Mouse (Mus musculus): ENCODE data around the gene 2300003K06Rik. TPM values are rescaled to one million over a fixed set of nuclear protein-coding genes. Genes with fewer than 3 reads are reported as not detected.

The 2300003K06Rik gene
- polyA plus RNA-seq, 1 experiment from 2014 or later: not detected

DNA sequence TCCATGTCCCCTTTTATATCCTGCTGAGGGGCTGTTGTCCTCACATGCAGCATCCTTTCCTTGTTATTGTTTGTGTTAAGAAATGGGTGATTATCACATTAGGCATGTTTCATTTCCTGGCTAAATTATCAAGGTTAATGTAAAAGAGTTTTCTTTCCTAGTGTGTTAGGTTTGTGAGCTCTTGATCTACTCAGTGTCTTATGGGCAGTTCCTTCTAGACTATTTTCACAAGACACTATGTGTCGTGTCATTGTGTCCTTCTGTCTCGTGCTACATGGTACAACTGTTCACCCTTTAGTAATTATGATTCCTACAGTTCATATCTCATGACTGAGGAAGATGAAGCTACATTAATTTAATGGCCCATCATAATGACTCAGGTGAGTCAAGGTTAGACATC, 44.5 kb downstream of the 2300003K06Rik start, which contains the start of gene Gm11596:
Gene Gm11596 (minus strand): TSS at position 101 of the 400 bp plus-strand sequence.
- 69% methylated on average over 2 of the region's 2 CpGs for WGBS
- no peak within 1 kb of the TSS for H3K4me3 ChIP-seq (replicated peaks; ENCODE audit: low read depth, low read length)
- ATAC-seq (replicated peaks; ENCODE audit: low FRiP score, low read depth): no peak
- H3K27ac ChIP-seq: no peak within 1 kb of the TSS
- no peaks in the 10 kb centered on the region for H3K4me1 ChIP-seq (replicated peaks; ENCODE audit: insufficient read depth, low read length)
- no peaks in the 10 kb centered on the region for H3K9me3 ChIP-seq (replicated peaks; ENCODE audit: low read length)
- H3K36me3 ChIP-seq (ENCODE audit: insufficient read depth, low read length): no peaks in the 10 kb centered on the region
- H3K9ac ChIP-seq (ENCODE audit: low read depth, low read length): no peak within 1 kb of the TSS
- DNase-seq (ENCODE audit: low spot score): no peak
- H3K27me3 ChIP-seq (ENCODE audit: insufficient read depth, low read length): no peaks in the 10 kb centered on the region
- no peak for TF ChIP-seq CTCF (IDR thresholded peaks at IDR 0.05; ENCODE audit: low read depth)
- H3K4me2 ChIP-seq (ENCODE audit: low read length): no peak within 1 kb of the TSS

Other genes starting within 250 kb of the 2300003K06Rik start
- not detected in 2 replicates for gene Krtap1-3, start 246.7 kb downstream of the 2300003K06Rik start, polyA plus RNA-seq (2015; fragmentation: Nextera tagmentation; extraction: Ambion mirVana)
- gene Krtap9-3, start 240.0 kb downstream of the 2300003K06Rik start, polyA plus RNA-seq (2015; fragmentation: Nextera tagmentation; extraction: Ambion mirVana): not detected in 2 replicates
- not detected in 2 replicates for gene Gm11938, start 234.8 kb downstream of the 2300003K06Rik start, polyA plus RNA-seq (2015; fragmentation: Nextera tagmentation; extraction: Ambion mirVana)
- not detected in 2 replicates for gene Gm11937, start 227.9 kb downstream of the 2300003K06Rik start, polyA plus RNA-seq (2015; fragmentation: Nextera tagmentation; extraction: Ambion mirVana)
- gene Krtap2-4, start 223.2 kb downstream of the 2300003K06Rik start, polyA plus RNA-seq (2015; fragmentation: Nextera tagmentation; extraction: Ambion mirVana): not detected in 2 replicates
- not detected in 2 replicates for gene Gm11562, start 217.6 kb downstream of the 2300003K06Rik start, polyA plus RNA-seq (2015; fragmentation: Nextera tagmentation; extraction: Ambion mirVana)
- gene Krtap4-1, start 209.8 kb downstream of the 2300003K06Rik start, polyA plus RNA-seq (2015; fragmentation: Nextera tagmentation; extraction: Ambion mirVana): not detected in 2 replicates
- not detected in 2 replicates for gene Krtap4-2, start 203.0 kb downstream of the 2300003K06Rik start, polyA plus RNA-seq (2015; fragmentation: Nextera tagmentation; extraction: Ambion mirVana)
- not detected in 2 replicates for gene Krtap4-7, start 194.0 kb downstream of the 2300003K06Rik start, polyA plus RNA-seq (2015; fragmentation: Nextera tagmentation; extraction: Ambion mirVana)
- not detected in 2 replicates for gene Gm11555, start 187.8 kb downstream of the 2300003K06Rik start, polyA plus RNA-seq (2015; fragmentation: Nextera tagmentation; extraction: Ambion mirVana)
- gene Gm11563, start 179.1 kb downstream of the 2300003K06Rik start, polyA plus RNA-seq (2015; fragmentation: Nextera tagmentation; extraction: Ambion mirVana): not detected in 2 replicates
- not detected in 2 replicates for gene Krtap4-6, start 172.1 kb downstream of the 2300003K06Rik start, polyA plus RNA-seq (2015; fragmentation: Nextera tagmentation; extraction: Ambion mirVana)
- not detected in 2 replicates for gene Gm14190, start 147.3 kb downstream of the 2300003K06Rik start, polyA plus RNA-seq (2015; fragmentation: Nextera tagmentation; extraction: Ambion mirVana)
- not detected in 2 replicates for gene Gm14180, start 103.8 kb downstream of the 2300003K06Rik start, polyA plus RNA-seq (2015; fragmentation: Nextera tagmentation; extraction: Ambion mirVana)
- gene Gm11595, start 65.2 kb downstream of the 2300003K06Rik start, polyA plus RNA-seq (2015; fragmentation: Nextera tagmentation; extraction: Ambion mirVana): not detected in 2 replicates
- not detected in 2 replicates for gene Krtap4-8, start 57.4 kb downstream of the 2300003K06Rik start, polyA plus RNA-seq (2015; fragmentation: Nextera tagmentation; extraction: Ambion mirVana)
- not detected in 2 replicates for gene Krtap4-9, start 52.9 kb downstream of the 2300003K06Rik start, polyA plus RNA-seq (2015; fragmentation: Nextera tagmentation; extraction: Ambion mirVana)
- not detected in 2 replicates for gene Gm11596, start 44.6 kb downstream of the 2300003K06Rik start, polyA plus RNA-seq (2015; fragmentation: Nextera tagmentation; extraction: Ambion mirVana)
- not detected in 2 replicates for gene Gm11569, start 39.1 kb downstream of the 2300003K06Rik start, polyA plus RNA-seq (2015; fragmentation: Nextera tagmentation; extraction: Ambion mirVana)
- gene Gm11554, start 33.6 kb downstream of the 2300003K06Rik start, polyA plus RNA-seq (2015; fragmentation: Nextera tagmentation; extraction: Ambion mirVana): not detected in 2 replicates
- not detected in 2 replicates for gene Krtap4-13, start 28.2 kb downstream of the 2300003K06Rik start, polyA plus RNA-seq (2015; fragmentation: Nextera tagmentation; extraction: Ambion mirVana)
- gene Gm11564, start 22.4 kb downstream of the 2300003K06Rik start, polyA plus RNA-seq (2015; fragmentation: Nextera tagmentation; extraction: Ambion mirVana): not detected in 2 replicates
- not detected in 2 replicates for gene Krtap4-16, start 13.5 kb upstream of the 2300003K06Rik start, polyA plus RNA-seq (2015; fragmentation: Nextera tagmentation; extraction: Ambion mirVana)
- not detected in 2 replicates for gene Gm11568, start 19.9 kb upstream of the 2300003K06Rik start, polyA plus RNA-seq (2015; fragmentation: Nextera tagmentation; extraction: Ambion mirVana)
- gene Gm11559, start 26.4 kb upstream of the 2300003K06Rik start, polyA plus RNA-seq (2015; fragmentation: Nextera tagmentation; extraction: Ambion mirVana): not detected in 2 replicates
- not detected in 2 replicates for gene Krtap9-1, start 35.3 kb upstream of the 2300003K06Rik start, polyA plus RNA-seq (2015; fragmentation: Nextera tagmentation; extraction: Ambion mirVana)
- gene Gm11567, start 41.1 kb upstream of the 2300003K06Rik start, polyA plus RNA-seq (2015; fragmentation: Nextera tagmentation; extraction: Ambion mirVana): not detected in 2 replicates
- gene Krtap31-1, start 69.9 kb upstream of the 2300003K06Rik start, polyA plus RNA-seq (2015; fragmentation: Nextera tagmentation; extraction: Ambion mirVana): not detected in 2 replicates
- not detected in 2 replicates for gene Gm11565, start 76.7 kb upstream of the 2300003K06Rik start, polyA plus RNA-seq (2015; fragmentation: Nextera tagmentation; extraction: Ambion mirVana)
- gene Krtap31-2, start 98.2 kb upstream of the 2300003K06Rik start, polyA plus RNA-seq (2015; fragmentation: Nextera tagmentation; extraction: Ambion mirVana): not detected in 2 replicates
- not detected in 2 replicates for gene Krtap9-5, start 110.4 kb upstream of the 2300003K06Rik start, polyA plus RNA-seq (2015; fragmentation: Nextera tagmentation; extraction: Ambion mirVana)
- not detected in 2 replicates for gene Krtap29-1, start 141.0 kb upstream of the 2300003K06Rik start, polyA plus RNA-seq (2015; fragmentation: Nextera tagmentation; extraction: Ambion mirVana)
- not detected in 2 replicates for gene Krtap16-1, start 148.5 kb upstream of the 2300003K06Rik start, polyA plus RNA-seq (2015; fragmentation: Nextera tagmentation; extraction: Ambion mirVana)
- gene Krtap17-1, start 155.9 kb upstream of the 2300003K06Rik start, polyA plus RNA-seq (2015; fragmentation: Nextera tagmentation; extraction: Ambion mirVana): not detected in 2 replicates
- not detected in 2 replicates for gene Krt33a, start 178.1 kb upstream of the 2300003K06Rik start, polyA plus RNA-seq (2015; fragmentation: Nextera tagmentation; extraction: Ambion mirVana)
- gene Krt33b, start 191.8 kb upstream of the 2300003K06Rik start, polyA plus RNA-seq (2015; fragmentation: Nextera tagmentation; extraction: Ambion mirVana): not detected in 2 replicates
- gene Krt34, start 203.5 kb upstream of the 2300003K06Rik start, polyA plus RNA-seq (2015; fragmentation: Nextera tagmentation; extraction: Ambion mirVana): not detected in 2 replicates
- gene Krt31, start 212.5 kb upstream of the 2300003K06Rik start, polyA plus RNA-seq (2015; fragmentation: Nextera tagmentation; extraction: Ambion mirVana): not detected in 2 replicates

Data from kidney, postnatal 0 days (tissue).